Mouse (Mus musculus): Measurements from ENCODE around the gene Spns1. TPM values are rescaled to one million over a fixed set of nuclear protein-coding genes. Genes with fewer than 3 reads are reported as not detected.
"Not testable (repeated sequence)": the region's sequence is repeated elsewhere in the genome, so short reads cannot be mapped to it uniquely, and the experiment has no call there.

Spns1 gene
- 10 to 100 TPM; 31.6 to 33.9 TPM for total RNA-seq (2021)
- long read RNA-seq, experiment 1, transcript Spns1-201 (12 exons, 2,219 nt), result major isoform, 50 of 62 reads
- long read RNA-seq, experiment 1, partial matches to known transcripts, result 7 of 62 reads
- long read RNA-seq, experiment 1, other reads (novel, unspliced or antisense), result 4 of 62 reads
- long read RNA-seq, experiment 2, transcript Spns1-201 (12 exons, 2,219 nt), result major isoform, 49 of 71 reads
- long read RNA-seq, experiment 2, partial matches to known transcripts, result 13 of 71 reads
- long read RNA-seq, experiment 2, other reads (novel, unspliced or antisense), result 9 of 71 reads

GRCm38 (mm10) chr7:126377278-126378158, at the start of gene Spns1:
Spns1 (minus strand) TSS chr7:126377450.
- peak; percentile 82 to 95 for DNase-seq (ENCODE audit: low spot score in 2 of 2)

- DNase-seq (ENCODE audit: low spot score in 2 of 2), result no peak
Observed at GRCm38 (mm10) chr7:126424161-126424560, 46.9 kb upstream of the Spns1 start.

DNA sequence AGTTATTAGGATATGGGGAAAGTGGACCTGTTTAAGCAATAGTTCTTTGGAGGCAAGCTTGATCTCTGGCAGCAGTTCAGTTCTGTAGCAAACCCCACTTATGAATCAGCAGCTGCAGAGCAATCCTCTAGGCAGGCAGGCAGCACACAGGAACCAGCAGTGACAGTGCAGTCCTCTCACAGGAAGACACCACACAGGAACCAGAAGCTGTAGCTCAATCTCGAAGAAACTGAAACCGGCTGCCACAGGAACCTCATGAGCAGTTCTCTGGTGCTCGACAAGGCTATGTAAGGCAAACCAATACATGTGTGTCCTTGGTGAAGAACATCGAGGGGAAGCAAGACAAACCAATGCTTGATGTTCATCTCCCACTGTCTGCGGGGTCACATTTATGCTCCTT, 44.5 kb upstream of the Spns1 start:
- DNase-seq (ENCODE audit: low spot score in 2 of 2), result no peak

GRCm38 (mm10) chr7:126418496-126418895, 41.2 kb upstream of the Spns1 start:
- no peak for DNase-seq (ENCODE audit: low spot score in 2 of 2)

- no peak for DNase-seq (ENCODE audit: low spot score in 2 of 2)
Observed at GRCm38 (mm10) chr7:126417606-126418005, 40.4 kb upstream of the Spns1 start.

- DNase-seq (ENCODE audit: low spot score in 2 of 2), result no peak
Observed at GRCm38 (mm10) chr7:126417045-126417444, 39.8 kb upstream of the Spns1 start.

GRCm38 (mm10) chr7:126416615-126417014, 39.4 kb upstream of the Spns1 start:
- DNase-seq (ENCODE audit: low spot score in 2 of 2), result no peak

- no peak for DNase-seq (ENCODE audit: low spot score in 2 of 2)
Observed at GRCm38 (mm10) chr7:126414725-126415124, 37.5 kb upstream of the Spns1 start, which contains the start of gene Cd19. Cd19 (minus strand) TSS chr7:126414889.

DNA sequence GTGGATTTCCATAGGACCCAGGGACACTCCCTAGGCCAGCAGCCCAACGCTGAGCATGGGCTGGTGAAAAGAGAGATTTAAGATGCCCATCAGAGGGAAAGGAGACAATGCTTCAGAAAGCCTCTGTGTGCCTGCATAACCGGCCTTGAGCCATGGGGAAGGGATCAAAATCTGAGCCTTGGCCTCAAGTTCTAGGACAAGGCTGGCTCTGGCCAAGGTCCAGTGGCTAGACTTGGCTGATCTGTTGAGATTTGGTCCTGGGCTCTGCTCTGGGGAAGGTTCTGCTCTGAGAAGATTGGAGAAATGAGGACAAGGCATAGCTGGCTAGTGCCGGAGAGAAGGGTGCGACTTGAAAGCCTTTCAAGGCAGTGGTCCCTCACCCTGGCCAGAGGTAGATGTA, 33.8 kb upstream of the Spns1 start:
- no peak for DNase-seq (ENCODE audit: low spot score in 2 of 2)

- no peak for DNase-seq (ENCODE audit: low spot score in 2 of 2)
Observed at GRCm38 (mm10) chr7:126408686-126409085, 31.4 kb upstream of the Spns1 start.

DNA sequence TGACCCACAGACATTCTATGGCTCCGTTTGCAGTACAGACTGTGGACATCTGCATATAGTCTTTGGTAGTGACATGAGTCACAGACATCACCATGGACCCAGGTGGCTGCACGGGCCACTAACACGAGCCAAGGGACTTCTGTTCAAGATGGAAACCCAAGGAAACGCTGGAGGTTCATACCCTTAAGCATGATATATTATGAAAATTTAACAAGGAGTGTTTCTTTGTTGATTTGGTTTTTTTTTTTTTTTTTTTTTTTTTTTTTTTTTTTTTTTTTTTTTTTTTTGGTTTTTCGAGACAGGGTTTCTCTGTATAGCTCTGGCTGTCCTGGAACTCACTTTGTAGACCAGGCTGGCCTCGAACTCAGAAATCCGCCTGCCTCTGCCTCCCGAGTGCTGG, 25.3 kb upstream of the Spns1 start:
- DNase-seq (ENCODE audit: low spot score in 2 of 2), result not testable (repeated sequence)

DNA sequence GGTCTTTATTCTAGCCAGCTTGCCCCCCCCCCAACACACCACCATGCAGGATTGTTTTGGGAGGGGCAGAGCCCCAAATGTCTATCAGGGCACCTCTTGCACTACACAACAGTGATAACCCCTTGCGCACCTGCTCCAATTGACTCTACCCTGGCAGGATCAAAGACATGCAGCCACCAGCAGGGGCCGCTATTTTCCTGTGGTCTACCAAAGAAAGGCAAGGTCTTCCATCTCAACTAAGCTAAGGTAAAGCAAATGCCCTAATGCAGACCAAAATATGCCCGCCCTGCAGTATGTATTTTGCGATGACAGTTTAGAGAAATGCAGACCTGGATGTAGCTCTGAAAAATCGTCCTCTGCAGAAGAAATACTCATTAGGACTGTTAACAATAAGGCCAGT, 22.3 kb upstream of the Spns1 start:
- peak; percentile 47 to 77 for DNase-seq (ENCODE audit: low spot score in 2 of 2)

- DNase-seq (ENCODE audit: low spot score in 2 of 2), result no peak
Observed at GRCm38 (mm10) chr7:126397822-126398221, 20.6 kb upstream of the Spns1 start.

DNA sequence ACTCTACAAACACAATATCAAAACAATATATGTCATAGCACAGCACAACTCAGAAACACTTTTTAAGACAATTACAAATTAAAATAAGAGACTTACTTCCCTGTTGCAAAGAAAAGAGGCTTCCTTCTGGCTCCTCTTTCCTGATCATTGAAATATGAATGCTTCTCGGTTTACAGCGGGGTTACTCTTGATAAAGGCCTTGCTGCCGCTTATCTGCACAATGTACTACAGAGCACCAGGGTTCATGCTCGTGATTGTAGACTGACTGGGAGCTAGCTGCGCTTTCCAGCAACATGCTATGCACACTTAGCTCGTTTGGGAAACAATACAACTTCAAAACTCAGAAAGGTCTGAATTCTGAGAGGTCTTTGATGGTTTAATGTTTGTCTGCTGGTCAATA, 20.0 kb upstream of the Spns1 start:
- DNase-seq (ENCODE audit: low spot score in 2 of 2), result no peak

GRCm38 (mm10) chr7:126396298-126397119, 19.3 kb upstream of the Spns1 start, which contains the start of gene Nfatc2ip:
Nfatc2ip (minus strand) TSS chr7:126396737.
- peak; percentile 77 to 91 for DNase-seq (ENCODE audit: low spot score in 2 of 2)

GRCm38 (mm10) chr7:126392086-126392884, 15.0 kb upstream of the Spns1 start:
- not testable (repeated sequence) for DNase-seq (ENCODE audit: low spot score in 2 of 2)

GRCm38 (mm10) chr7:126388185-126388584, 10.9 kb upstream of the Spns1 start:
- no peak for DNase-seq (ENCODE audit: low spot score in 2 of 2)

GRCm38 (mm10) chr7:126383565-126383964, 6.3 kb upstream of the Spns1 start:
- no peak for DNase-seq (ENCODE audit: low spot score in 2 of 2)

DNA sequence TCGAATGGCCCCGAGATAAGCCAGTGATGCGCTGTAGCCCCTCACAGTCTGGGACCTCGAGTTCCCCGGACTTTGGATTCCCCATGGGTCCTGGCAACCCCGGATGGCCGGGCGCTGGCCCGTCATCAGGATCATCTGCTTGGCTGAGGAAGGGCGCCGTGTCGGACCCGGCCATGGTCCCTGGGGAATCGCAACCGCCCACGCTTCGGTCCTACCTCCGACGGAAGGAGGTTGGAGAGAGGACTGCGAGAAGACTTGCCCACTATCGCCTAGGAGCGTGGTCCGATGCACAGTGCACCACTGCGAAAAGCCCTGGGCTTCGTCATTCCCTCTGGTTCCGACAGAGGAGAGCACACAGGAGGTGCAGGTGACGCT, 360 bp downstream of the Spns1 start:
- DNase-seq (ENCODE audit: low spot score in 2 of 2), result peak in 1 of 2 experiments; percentile 35

- no peak for DNase-seq (ENCODE audit: low spot score in 2 of 2)
Observed at GRCm38 (mm10) chr7:126375012-126375411, 2.2 kb downstream of the Spns1 start.

Data from gastrocnemius, postnatal 4 days (tissue).